Mouse (Mus musculus) limb, embryonic 12.5 days (tissue): ENCODE data around the gene Gm45233. TPM values are rescaled to one million over a fixed set of nuclear protein-coding genes. Genes with fewer than 3 reads are reported as not detected.
"Not testable (repeated sequence)": the region's sequence is repeated elsewhere in the genome, so short reads cannot be mapped to it uniquely, and the experiment has no call there.

Experiments used
- ATAC-seq: fragments of 200-750 bp; cut with Nextera tagmentation; 2 replicates; pipeline ENCODE4 v1.8.0; 2017; ENCODE audit warnings: low read depth, moderate TSS enrichment; ENCODE audit not compliant: insufficient number of reproducible peaks, insufficient read depth, low FRiP score, low TSS enrichment
- H3K27ac ChIP-seq: fragments of 300-500 bp; sonication (generic); 2 replicates; pipeline ENCODE4 v1.5.1; 2016; ENCODE audit warnings: mild to moderate bottlenecking, moderate library complexity
- H3K27me3 ChIP-seq: fragments of 300-500 bp; sonication (generic); 2 replicates; pipeline ENCODE4 v1.6.1; 2016; ENCODE audit warnings: mild to moderate bottlenecking, moderate library complexity
- H3K36me3 ChIP-seq: fragments of 300-500 bp; sonication (generic); 2 replicates; pipeline ENCODE4 v1.6.1; 2016; ENCODE audit warnings: mild to moderate bottlenecking, moderate library complexity
- H3K4me1 ChIP-seq: fragments of 300-500 bp; sonication (generic); replicated peaks from 2 replicates; pipeline ENCODE4 v1.6.1; 2016
- H3K4me2 ChIP-seq: fragments of 300-500 bp; sonication (generic); 2 replicates; pipeline ENCODE4 v1.6.1; 2016; ENCODE audit warnings: mild to moderate bottlenecking, moderate library complexity
- H3K4me3 ChIP-seq: fragments of 300-500 bp; sonication (generic); replicated peaks from 2 replicates; pipeline ENCODE4 v1.5.1; 2016; ENCODE audit warnings: mild to moderate bottlenecking
- H3K9ac ChIP-seq: fragments of 300-500 bp; sonication (generic); replicated peaks from 2 replicates; pipeline ENCODE4 v1.6.1; 2016; ENCODE audit warnings: mild to moderate bottlenecking, moderate library complexity
- H3K9me3 ChIP-seq: fragments of 300-500 bp; sonication (generic); 2 replicates; pipeline ENCODE4 v1.6.1; 2016; ENCODE audit warnings: mild to moderate bottlenecking, moderate library complexity
- WGBS: fragments of 180-500 bp; shearing (Covaris S2); methylation state at CpG from one replicate; pipeline ENCODE4 v1.1.7; 2016; 5-methylcytosine and 5-hydroxymethylcytosine counted together
- polyA plus RNA-seq: library from polyadenylated mRNA; unstranded; fragments of >200 nt; fragmentation: Nextera tagmentation; extraction: Ambion mirVana; gene quantifications from 2 replicates; pipeline ENCODE4 v1.2.1, GENCODE M21; 2016

Gm45233 gene
- 1.1 TPM in 1 of 2 replicates, not detected in the other for polyA plus RNA-seq

DNA sequence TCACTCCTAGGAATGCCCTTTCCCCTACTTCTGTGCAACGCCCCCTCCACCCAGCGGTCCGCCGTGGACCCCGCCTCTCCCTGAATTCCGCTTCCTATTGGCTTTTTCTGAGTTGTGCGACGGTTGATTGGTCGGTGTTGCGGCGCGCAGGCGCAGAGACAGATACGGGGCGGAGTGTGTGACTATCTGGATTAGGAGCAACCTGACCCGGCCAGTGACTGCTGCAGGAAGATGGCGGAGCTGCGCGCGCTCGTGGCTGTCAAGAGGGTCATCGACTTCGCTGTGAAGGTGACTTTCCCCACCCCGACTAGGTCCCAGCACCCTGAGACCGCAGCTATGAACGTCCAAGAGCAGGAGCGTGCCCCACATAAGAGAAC is at the start of gene Gm45233, which contains the start of gene Etfb:
Gm45233 (plus strand) TSS at position 212 of the 377 bp plus-strand sequence.
Etfb (plus strand) TSS at position 167 of the 377 bp plus-strand sequence.
- Histone ChIP-seq H3K4me1 (peaks cover 17% of the 10 kb centered on the region), H3K4me2 (peak within 1 kb of the TSS; percentile 80), H3K36me3 (no peaks in the 10 kb centered on the region), H3K9me3 (no peaks in the 10 kb centered on the region), H3K27ac (peak within 1 kb of the TSS; percentile 95), H3K27me3 (no peaks in the 10 kb centered on the region), H3K4me3 (peak within 1 kb of the TSS; percentile 54), H3K9ac (peak within 1 kb of the TSS; percentile 60)
- ATAC-seq = peak; percentile 96
- WGBS = under 1% methylated on average over 27 of the region's 27 CpGs

DNA sequence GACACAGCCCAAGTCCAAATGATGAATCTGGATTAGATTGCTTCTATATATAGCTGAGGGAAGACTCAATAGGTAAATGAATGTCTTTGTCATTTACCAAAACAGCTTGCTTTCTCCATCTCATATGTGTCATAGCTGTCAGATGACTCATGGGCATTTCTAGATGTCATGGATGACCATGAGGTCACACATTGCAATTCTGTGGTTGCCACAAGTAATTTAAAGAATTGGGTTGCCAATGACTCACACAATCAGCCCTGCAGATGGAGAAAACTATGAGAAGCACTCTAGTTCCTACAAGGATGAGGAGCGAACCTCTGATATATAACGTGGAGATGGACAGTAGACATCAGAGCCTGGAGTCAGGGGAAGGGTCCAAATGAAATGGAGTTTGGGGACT is 44.4 kb upstream of the Gm45233 start:
- H3K4me3 ChIP-seq = no peak overlapping the region
- H3K4me2 ChIP-seq = no peak overlapping the region
- H3K4me1 ChIP-seq = no peaks in the 10 kb centered on the region
- H3K36me3 ChIP-seq = no peaks in the 10 kb centered on the region
- no peaks in the 10 kb centered on the region for H3K9me3 ChIP-seq
- no peak overlapping the region for H3K9ac ChIP-seq
- WGBS = 92% methylated on average over 2 of the region's 2 CpGs
- ATAC-seq = no peak
- H3K27ac ChIP-seq = no peak overlapping the region
- no peaks in the 10 kb centered on the region for H3K27me3 ChIP-seq

DNA sequence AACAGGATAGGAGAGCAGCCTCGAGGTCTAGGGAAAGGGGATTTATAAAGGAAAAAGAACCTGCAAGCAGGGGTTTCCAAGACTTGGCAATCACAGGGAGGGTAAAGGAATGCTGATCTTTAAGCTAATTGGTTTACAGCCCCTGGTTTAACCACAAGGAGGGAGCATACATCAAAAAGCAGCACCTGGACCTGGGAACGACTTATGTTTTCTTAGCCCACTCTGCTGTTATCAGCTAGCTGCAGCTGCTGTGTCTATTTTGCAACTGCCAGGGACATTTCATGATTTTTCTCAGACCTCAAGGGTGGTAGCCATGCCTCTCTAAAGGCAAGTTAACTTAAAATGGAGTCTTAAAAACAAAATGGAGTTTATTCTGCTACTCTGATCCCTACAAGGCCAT is 41.2 kb upstream of the Gm45233 start:
- H3K4me1 ChIP-seq = no peaks in the 10 kb centered on the region
- no peaks in the 10 kb centered on the region for H3K27me3 ChIP-seq
- no peak overlapping the region for H3K9ac ChIP-seq
- no peak for ATAC-seq
- no peak overlapping the region for H3K27ac ChIP-seq
- H3K4me3 ChIP-seq = no peak overlapping the region
- no peak overlapping the region for H3K4me2 ChIP-seq
- H3K36me3 ChIP-seq = no peaks in the 10 kb centered on the region
- no peaks in the 10 kb centered on the region for H3K9me3 ChIP-seq
- 21% methylated on average over 2 of the region's 2 CpGs for WGBS

DNA sequence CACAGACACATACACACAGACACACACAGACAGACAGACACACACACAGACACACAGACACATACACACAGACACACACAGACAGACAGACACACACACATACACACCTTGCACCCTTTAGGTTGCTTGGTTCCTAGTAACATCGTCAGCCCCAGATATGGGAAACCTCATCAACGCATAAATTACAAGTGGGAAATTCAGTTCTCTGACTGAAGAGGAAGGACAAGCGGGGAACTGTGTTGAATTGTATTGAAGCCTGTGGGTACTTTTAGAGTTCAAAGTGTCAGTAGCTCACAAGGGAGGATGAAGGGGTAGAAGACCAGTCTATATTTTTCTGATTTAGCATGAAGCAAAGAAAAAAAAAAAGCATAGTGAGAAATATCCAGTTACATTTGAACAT is 36.4 kb upstream of the Gm45233 start:
- Histone ChIP-seq H3K4me3 (no peak overlapping the region), H3K27ac (no peak overlapping the region), H3K9ac (no peak overlapping the region), H3K4me1 (no peaks in the 10 kb centered on the region; the same call in 1 of the 2 replicates), H3K36me3 (no peaks in the 10 kb centered on the region), H3K9me3 (no peaks in the 10 kb centered on the region), H3K4me2 (no peak overlapping the region), H3K27me3 (no peaks in the 10 kb centered on the region)
- ATAC-seq = no peak
- WGBS = 88% methylated on average over 3 of the region's 3 CpGs

DNA sequence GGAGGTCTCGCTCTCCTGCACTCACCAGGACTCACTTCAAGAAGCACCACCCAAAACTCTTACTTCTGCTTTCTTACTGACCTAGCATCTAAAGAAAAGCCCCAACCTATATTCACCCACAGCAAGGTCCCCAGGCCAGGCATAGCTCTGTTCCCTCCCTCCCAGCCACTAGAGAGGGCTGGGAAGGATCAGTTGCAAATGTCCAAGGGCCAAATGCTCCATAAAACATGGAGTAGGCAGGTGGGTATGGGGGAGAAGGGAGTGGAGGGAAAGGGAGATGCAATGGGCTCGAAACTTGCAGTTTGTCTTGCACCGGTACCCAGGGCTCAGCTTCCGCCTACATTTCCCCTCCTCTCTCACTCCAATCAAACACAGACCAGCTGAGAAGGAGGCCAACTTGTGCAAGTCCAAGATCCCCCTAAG is 35.8 kb upstream of the Gm45233 start, which contains the start of gene Siglecg:
Siglecg (plus strand) TSS at position 74 of the 423 bp plus-strand sequence.
- Histone ChIP-seq H3K36me3 (no peaks in the 10 kb centered on the region), H3K4me1 (no peaks in the 10 kb centered on the region; the same call in 1 of the 2 replicates), H3K4me2 (no peak within 1 kb of the TSS), H3K9me3 (no peaks in the 10 kb centered on the region), H3K27me3 (no peaks in the 10 kb centered on the region), H3K9ac (no peak within 1 kb of the TSS), H3K4me3 (no peak within 1 kb of the TSS), H3K27ac (no peak within 1 kb of the TSS)
- WGBS = 77% methylated on average over 4 of the region's 4 CpGs
- no peak for ATAC-seq

DNA sequence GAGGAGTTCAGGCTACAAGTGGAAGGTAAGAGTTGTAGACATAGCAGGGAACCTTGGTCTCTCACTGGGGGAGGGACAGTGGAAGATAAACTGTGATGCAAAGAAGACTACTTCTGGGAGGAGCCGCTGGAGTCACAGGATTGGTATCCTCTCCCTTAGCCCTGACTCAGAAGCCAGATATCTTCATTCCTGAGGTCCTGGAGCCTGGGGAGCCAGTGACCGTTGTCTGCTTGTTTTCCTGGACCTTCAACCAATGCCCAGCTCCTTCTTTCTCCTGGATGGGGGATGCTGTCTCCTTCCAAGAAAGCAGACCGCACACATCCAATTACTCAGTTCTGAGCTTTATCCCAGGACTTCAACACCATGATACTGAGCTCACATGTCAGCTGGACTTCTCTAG is 34.8 kb upstream of the Gm45233 start:
- no peaks in the 10 kb centered on the region for H3K36me3 ChIP-seq
- no peak for ATAC-seq
- no peak overlapping the region for H3K4me3 ChIP-seq
- H3K9me3 ChIP-seq = no peaks in the 10 kb centered on the region
- H3K27ac ChIP-seq = no peak overlapping the region
- H3K9ac ChIP-seq = no peak overlapping the region
- H3K27me3 ChIP-seq = no peaks in the 10 kb centered on the region
- 76% methylated on average over 3 of the region's 3 CpGs for WGBS
- no peak overlapping the region for H3K4me2 ChIP-seq
- no peaks in the 10 kb centered on the region; the same call in 1 of the 2 replicates for H3K4me1 ChIP-seq

DNA sequence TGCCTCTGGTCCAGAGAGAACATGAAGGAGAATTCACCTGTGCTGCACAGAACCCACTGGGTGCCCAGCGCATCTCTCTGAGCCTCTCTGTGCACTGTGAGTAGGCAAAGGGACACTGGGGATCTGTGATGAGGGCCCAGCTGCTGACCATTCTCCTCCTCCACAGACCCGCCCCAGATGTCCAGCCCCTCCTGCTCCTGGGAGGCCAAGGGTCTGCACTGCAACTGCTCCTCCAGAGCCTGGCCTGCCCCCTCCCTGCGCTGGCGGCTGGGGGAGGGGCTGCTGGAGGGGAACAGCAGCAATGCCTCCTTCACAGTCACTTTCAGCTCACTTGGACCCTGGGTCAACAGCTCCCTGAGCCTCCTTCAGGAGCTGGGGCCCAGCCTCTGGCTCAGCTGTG is 32.2 kb upstream of the Gm45233 start:
- not testable (repeated sequence) for H3K9ac ChIP-seq, H3K27me3 ChIP-seq, H3K27ac ChIP-seq, H3K4me2 ChIP-seq, H3K4me3 ChIP-seq, H3K9me3 ChIP-seq, H3K36me3 ChIP-seq, H3K4me1 ChIP-seq
- ATAC-seq = 0 out of 2 replicates have a peak, but pooled peaks have one; percentile 52
- 29% methylated on average over 4 of the region's 4 CpGs for WGBS

DNA sequence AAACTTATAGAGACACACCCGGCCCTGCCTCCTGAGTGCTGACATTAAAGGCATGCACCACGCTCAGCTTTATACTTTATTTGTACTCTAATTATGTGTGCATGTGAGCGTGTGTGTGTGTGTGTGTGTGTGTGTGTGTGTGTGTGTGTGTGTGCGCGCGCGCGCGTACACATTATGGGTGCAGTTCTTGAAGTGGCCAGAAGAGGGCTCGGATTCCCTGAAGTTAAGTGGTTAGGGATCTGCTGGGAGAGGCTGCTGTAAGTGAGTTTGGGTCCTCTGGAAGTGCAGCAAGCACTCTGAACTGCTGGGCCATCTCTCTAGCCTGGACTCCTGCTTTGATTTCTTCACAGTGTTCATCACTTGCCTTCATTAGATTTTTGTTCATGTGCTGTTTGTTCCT is 26.6 kb upstream of the Gm45233 start:
- ATAC-seq = no peak
- H3K27me3 ChIP-seq = no peaks in the 10 kb centered on the region
- no peaks in the 10 kb centered on the region for H3K4me1 ChIP-seq
- no peaks in the 10 kb centered on the region for H3K36me3 ChIP-seq
- no peak overlapping the region for H3K4me3 ChIP-seq
- no peak overlapping the region for H3K4me2 ChIP-seq
- H3K9me3 ChIP-seq = peaks cover 6% of the 10 kb centered on the region
- H3K9ac ChIP-seq = no peak overlapping the region
- no peak overlapping the region for H3K27ac ChIP-seq
- WGBS = 84% methylated on average over 10 of the region's 10 CpGs

DNA sequence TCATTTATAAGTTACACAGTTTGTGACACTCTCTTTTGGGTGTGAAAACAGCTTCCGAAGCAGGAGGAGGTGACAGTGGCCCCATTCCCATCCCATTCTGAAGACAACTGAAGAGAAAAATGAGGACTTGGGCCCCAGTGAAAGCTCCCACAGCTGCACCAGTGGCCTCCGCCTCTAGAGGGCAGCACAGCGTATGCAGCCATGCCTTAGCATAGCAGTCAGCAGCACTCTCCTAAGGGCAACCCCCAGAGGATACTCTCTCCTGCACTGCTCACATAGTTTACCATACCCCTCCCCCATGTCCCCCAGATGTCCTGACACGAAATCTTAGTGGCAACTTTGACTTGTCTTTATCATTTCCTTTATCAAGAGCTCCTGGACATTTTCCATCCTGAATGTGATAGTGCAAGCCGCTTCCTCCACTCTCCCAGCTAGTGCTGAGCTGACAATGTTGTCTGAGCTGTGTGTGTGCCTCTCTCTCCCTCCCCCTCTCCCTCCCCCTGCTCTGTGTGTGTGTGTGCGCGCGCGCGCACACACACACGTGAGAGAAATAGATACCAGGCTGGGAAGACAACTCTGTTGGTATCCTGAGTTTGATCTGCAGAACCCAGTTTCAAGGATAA is 20.8 kb upstream of the Gm45233 start:
- Histone ChIP-seq H3K9ac (no peak overlapping the region), H3K9me3 (no peaks in the 10 kb centered on the region), H3K36me3 (no peaks in the 10 kb centered on the region), H3K27me3 (no peaks in the 10 kb centered on the region), H3K4me2 (peak overlapping the region; percentile 42), H3K27ac (no peak overlapping the region), H3K4me3 (no peak overlapping the region), H3K4me1 (no peaks in the 10 kb centered on the region; the same call in 1 of the 2 replicates)
- WGBS = 14% methylated on average over 11 of the region's 11 CpGs
- peak; percentile 79 for ATAC-seq

DNA sequence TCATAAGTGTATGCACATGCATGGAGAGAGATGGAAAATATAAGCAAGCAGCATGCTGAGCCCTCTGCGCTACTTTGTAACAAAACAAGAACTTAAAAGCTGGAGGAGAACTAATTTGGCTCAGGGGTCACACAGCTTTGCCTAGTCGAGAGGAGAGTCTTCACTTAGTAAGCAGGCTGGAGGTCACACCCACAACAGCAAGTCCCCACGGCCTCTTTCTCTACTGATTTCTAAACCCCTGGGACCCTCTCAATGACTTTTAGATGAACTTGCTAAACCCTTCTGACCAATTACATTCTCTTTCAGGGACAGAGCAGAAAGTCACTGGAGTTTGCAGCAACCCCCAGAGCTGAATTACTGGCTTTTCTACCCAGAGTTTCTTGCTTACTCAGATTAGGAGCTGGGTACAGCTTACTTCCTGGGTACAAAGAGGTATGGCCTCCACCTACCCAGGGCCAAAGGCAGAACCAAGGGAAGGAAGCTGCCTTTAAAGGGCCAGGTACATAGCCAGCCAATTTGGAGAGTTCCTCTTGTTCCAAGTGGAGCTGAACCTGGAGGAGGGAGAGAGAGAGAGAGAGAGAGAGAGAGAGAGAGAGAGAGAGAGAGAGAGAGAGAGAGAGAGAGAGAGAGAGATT is 19.8 kb upstream of the Gm45233 start:
- 64% methylated on average over 3 of the region's 3 CpGs for WGBS
- H3K4me1 ChIP-seq = no peaks in the 10 kb centered on the region; the same call in 1 of the 2 replicates

DNA sequence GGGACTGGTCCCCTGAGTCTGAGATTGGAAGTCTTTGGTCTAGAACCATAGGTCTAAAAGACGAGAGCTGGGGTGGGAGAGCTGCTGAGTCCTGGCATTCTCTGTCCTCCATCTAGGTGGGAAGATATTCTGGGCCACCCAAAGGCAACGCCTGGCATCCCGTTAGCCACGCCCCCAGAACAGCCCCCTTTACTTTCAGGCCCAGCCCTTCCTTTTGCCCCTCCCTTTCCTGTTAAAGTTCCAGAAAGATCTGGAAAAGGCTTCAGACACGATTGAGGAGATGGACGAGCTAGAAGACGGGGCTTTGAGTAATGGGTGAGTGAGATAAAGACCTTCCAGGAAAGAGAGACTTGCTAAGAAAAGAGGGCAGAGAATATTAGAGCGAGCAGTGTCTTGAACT is 16.5 kb upstream of the Gm45233 start, which contains the start of gene Lim2:
Lim2 (plus strand) TSS at position 265 of the 400 bp plus-strand sequence.
- Histone ChIP-seq H3K9me3 (no peaks in the 10 kb centered on the region), H3K36me3 (no peaks in the 10 kb centered on the region), H3K4me2 (no peak within 1 kb of the TSS), H3K4me3 (no peak within 1 kb of the TSS), H3K4me1 (no peaks in the 10 kb centered on the region; the same call in 1 of the 2 replicates), H3K27me3 (no peaks in the 10 kb centered on the region), H3K9ac (no peak within 1 kb of the TSS), H3K27ac (no peak within 1 kb of the TSS)
- no peak for ATAC-seq
- 80% methylated on average over 8 of the region's 8 CpGs for WGBS

More for the DNA sequence above, 19.8 kb upstream of the Gm45233 start:
- H3K36me3 ChIP-seq = no peaks in the 10 kb centered on the region
- no peak for ATAC-seq
- no peak overlapping the region for H3K9ac ChIP-seq
- H3K9me3 ChIP-seq = no peaks in the 10 kb centered on the region
- no peak overlapping the region for H3K4me3 ChIP-seq
- H3K27me3 ChIP-seq = no peaks in the 10 kb centered on the region
- H3K27ac ChIP-seq = no peak overlapping the region
- no peak overlapping the region for H3K4me2 ChIP-seq
